Mouse (Mus musculus) adrenal gland, adult 8-10 months (tissue): ENCODE results near the gene Hif1an. TPM values are rescaled to one million over a fixed set of nuclear protein-coding genes. Genes with fewer than 3 reads are reported as not detected.
A peak's percentile ranks its signal among the peaks of the same experiment; 100 is the strongest.

Experiments used
- DNase-seq: peaks from one replicate; pipeline ENCODE4 v3.0.0; 2022
- total RNA-seq, 4 experiments: library from RNA; stranded (reverse); gene quantifications; 2 replicates each; pipeline ENCODE4 v1.2.4; 2022

Hif1an gene
- total RNA-seq, 4 experiments from 2014 or later, result 26.0 to 30.2 (median 28.4) TPM

GRCm38 (mm10) chr19:44564006-44564405 lies 1.4 kb downstream of the Hif1an start:
- no peak for DNase-seq

GRCm38 (mm10) chr19:44567763-44568162 lies 5.1 kb downstream of the Hif1an start:
- DNase-seq, result no peak

GRCm38 (mm10) chr19:44576275-44576674 lies 13.6 kb downstream of the Hif1an start:
- no peak for DNase-seq

- no peak for DNase-seq
These were observed 15.4 kb downstream of the Hif1an start for GRCm38 (mm10) chr19:44578038-44578437.

- no peak for DNase-seq
These were observed 19.5 kb downstream of the Hif1an start for GRCm38 (mm10) chr19:44582103-44582502.

GRCm38 (mm10) chr19:44582638-44583309 lies 20.1 kb downstream of the Hif1an start:
- peak; percentile 78 for DNase-seq

GRCm38 (mm10) chr19:44588036-44588435 lies 25.4 kb downstream of the Hif1an start:
- no peak for DNase-seq

- no peak for DNase-seq
These were observed 27.1 kb downstream of the Hif1an start for GRCm38 (mm10) chr19:44589591-44590223.

GRCm38 (mm10) chr19:44590992-44591391 lies 28.3 kb downstream of the Hif1an start:
- no peak for DNase-seq

- no peak for DNase-seq
These were observed 29.0 kb downstream of the Hif1an start for GRCm38 (mm10) chr19:44591638-44592037.

GRCm38 (mm10) chr19:44594180-44594579 lies 31.5 kb downstream of the Hif1an start:
- DNase-seq, result no peak

- no peak for DNase-seq
These were observed 55.5 kb downstream of the Hif1an start for GRCm38 (mm10) chr19:44618166-44618565.

Other genes with a start within 250 kb of the Hif1an start
- 1 to 10 TPM; 4.5 to 7.6 (median 6.6) TPM for gene Scd4, start 229.8 kb upstream of the Hif1an start, total RNA-seq
- 1,000 to 10,000 TPM in 1 of 4 experiments, 100 to 1,000 TPM in 3; 370 to 1,578 (median 696) TPM for gene Scd1, start 155.0 kb upstream of the Hif1an start, total RNA-seq
- under 1 TPM; 0.17 to 0.43 (median 0.40) TPM for gene Wnt8b, start 69.4 kb upstream of the Hif1an start, total RNA-seq
- 1 to 10 TPM; 4.1 to 6.2 (median 5.5) TPM for gene Sec31b, start 17.0 kb upstream of the Hif1an start, total RNA-seq
- gene Gm20538, start 10.0 kb upstream of the Hif1an start, total RNA-seq, result not detected
- gene Ndufb8, start 7.4 kb upstream of the Hif1an start, total RNA-seq, result 100 to 1,000 TPM; 284 to 446 (median 384) TPM
- gene Pax2, start 193.2 kb downstream of the Hif1an start, total RNA-seq, result not detected